Mouse (Mus musculus) kidney, adult 2 months (tissue): ENCODE data around the gene Usp46.

Experiments
- CTCF ChIP-seq: fragments of 200-500 bp; conservative IDR thresholded peaks from 2 replicates; pipeline ENCODE4 v1.5.1; 2011; ENCODE audit warnings: low read depth, mild to moderate bottlenecking, control low read depth, low read length, moderate library complexity, mixed read lengths; ENCODE audit not compliant: insufficient read depth, insufficient read length
- POLR2A ChIP-seq: fragments of 200-500 bp; IDR thresholded peaks from one replicate; pipeline ENCODE4 v1.6.1; 2011; ENCODE audit warnings: low read depth, low read length, control low read depth

- TF ChIP-seq POLR2A (no peak), CTCF (no peak)
These were observed 25.6 kb upstream of the Usp46 start for GRCm38 (mm10) chr5:74093556-74094428.
